Mouse (Mus musculus): Measurements from ENCODE around the gene Dmpk. TPM values are rescaled to one million over a fixed set of nuclear protein-coding genes. Genes with fewer than 3 reads are reported as not detected.
"Not testable (repeated sequence)": the region's sequence is repeated elsewhere in the genome, so short reads cannot be mapped to it uniquely, and the experiment has no call there.

Dmpk gene
- 10 to 100 TPM; 30.2 to 43.1 TPM for total RNA-seq (2021)
- long read RNA-seq, partial matches to known transcripts = 1 of 6 reads
- long read RNA-seq, other reads (novel, unspliced or antisense) = 4 of 6 reads

DNA sequence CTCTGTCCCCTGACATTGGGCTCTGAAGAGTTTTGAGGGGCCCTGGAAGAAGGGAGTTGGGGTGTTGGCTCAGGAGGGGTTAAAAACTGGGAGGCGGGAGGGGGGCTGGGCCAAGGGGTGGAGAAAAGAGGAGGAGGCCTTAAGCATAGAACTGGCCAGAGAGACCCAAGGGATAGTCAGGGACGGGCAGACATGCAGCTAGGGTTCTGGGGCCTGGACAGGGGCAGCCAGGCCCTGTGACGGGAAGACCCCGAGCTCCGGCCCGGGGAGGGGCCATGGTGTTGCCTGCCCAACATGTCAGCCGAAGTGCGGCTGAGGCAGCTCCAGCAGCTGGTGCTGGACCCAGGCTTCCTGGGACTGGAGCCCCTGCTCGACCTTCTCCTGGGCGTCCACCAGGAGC is at the start of gene Dmpk:
Dmpk (plus strand) TSS at position 149 of the 400 bp plus-strand sequence.
- DNase-seq (ENCODE audit: low spot score in 2 of 2) = no peak

GRCm38 (mm10) chr7:19044616-19045015 is 39.0 kb upstream of the Dmpk start:
- no peak for DNase-seq (ENCODE audit: low spot score in 2 of 2)

GRCm38 (mm10) chr7:19046286-19047069 is 37.2 kb upstream of the Dmpk start:
- no peak for DNase-seq (ENCODE audit: low spot score in 2 of 2)

- no peak for DNase-seq (ENCODE audit: low spot score in 2 of 2)
Observed at GRCm38 (mm10) chr7:19048006-19048527, 35.6 kb upstream of the Dmpk start.

DNA sequence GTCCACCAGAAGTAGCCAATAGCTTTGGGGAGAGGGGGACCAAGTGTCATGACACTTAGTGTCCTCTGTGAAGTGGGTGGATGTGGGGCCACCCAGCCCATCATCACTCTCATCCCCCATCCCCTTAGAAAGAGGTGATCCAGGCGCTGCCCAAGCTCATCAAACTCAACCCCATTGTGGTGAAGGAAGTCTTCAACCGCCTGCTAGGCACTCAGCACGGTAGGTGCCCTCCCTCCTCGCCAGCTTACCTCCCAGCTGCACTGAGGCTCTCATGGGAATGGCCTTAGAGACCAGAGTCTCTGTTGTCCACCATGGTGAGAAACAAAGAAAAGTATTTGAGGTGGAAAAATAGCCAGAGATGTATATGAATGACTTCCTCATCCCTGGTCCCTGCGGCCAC is 34.4 kb upstream of the Dmpk start:
- no peak for DNase-seq (ENCODE audit: low spot score in 2 of 2)

GRCm38 (mm10) chr7:19050172-19050571 is 33.5 kb upstream of the Dmpk start:
- DNase-seq (ENCODE audit: low spot score in 2 of 2) = no peak

- DNase-seq (ENCODE audit: low spot score in 2 of 2) = no peak
Observed at GRCm38 (mm10) chr7:19051161-19051560, 32.5 kb upstream of the Dmpk start.

- peak; percentile 50 to 82 for DNase-seq (ENCODE audit: low spot score in 2 of 2)
Observed at GRCm38 (mm10) chr7:19052345-19053135, 31.1 kb upstream of the Dmpk start.

- no peak for DNase-seq (ENCODE audit: low spot score in 2 of 2)
Observed at GRCm38 (mm10) chr7:19053136-19053532, 30.5 kb upstream of the Dmpk start.

DNA sequence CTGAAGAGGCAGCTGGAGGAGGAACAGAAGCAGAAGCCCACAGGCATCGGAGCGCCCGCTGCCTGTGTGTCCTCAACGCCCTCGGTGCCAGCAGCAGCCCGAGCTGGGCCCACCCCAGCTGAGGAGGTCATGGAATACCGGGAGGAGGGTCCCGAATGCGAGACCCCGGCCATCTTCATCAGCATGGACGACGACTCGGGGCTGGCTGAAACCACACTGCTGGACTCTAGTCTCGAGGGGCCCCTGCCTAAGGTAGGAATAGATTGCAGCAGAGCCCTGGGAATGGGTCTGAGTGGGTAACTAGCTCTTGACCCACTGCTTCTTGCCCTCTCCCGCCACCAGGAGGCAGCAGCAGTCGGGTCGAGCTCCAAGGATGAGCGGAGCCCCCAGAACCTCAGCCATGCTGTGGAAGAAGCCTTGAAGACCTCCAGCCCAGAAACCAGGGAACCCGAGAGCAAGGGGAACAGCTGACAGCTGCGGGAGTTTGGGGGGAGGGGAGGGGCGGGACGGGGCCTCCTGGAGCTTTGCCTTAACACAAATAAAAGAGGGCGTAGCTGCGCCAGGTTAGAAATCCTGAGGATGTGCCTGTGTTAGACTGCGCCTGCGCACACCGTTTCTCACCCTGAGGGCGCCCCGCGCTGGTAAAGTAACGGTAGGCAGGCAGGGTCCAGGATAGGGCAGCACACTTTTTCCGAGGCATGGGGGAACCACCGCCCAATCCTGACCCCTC is 29.4 kb upstream of the Dmpk start, which contains the start of gene Rsph6a:
Rsph6a (plus strand) TSS at position 644 of the 730 bp plus-strand sequence.
- DNase-seq (ENCODE audit: low spot score in 2 of 2) = no peak

DNA sequence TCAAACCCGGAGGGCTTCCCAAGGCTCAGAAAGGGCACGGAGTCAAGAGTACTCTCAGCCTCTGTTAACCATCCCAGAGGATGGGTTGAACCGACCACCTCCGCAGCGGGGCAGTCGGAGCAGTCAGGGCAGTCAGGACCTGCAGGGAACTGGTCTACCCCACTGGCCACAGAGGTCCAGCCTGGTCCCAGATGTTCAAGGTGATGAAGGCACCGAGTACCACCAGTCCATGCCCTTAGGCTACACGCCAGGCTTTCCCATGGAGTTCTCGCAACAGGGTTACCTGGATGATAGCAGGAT is 28.9 kb upstream of the Dmpk start:
- DNase-seq (ENCODE audit: low spot score in 2 of 2) = no peak

GRCm38 (mm10) chr7:19055108-19055507 is 28.5 kb upstream of the Dmpk start:
- no peak for DNase-seq (ENCODE audit: low spot score in 2 of 2)

- DNase-seq (ENCODE audit: low spot score in 2 of 2) = no peak
Observed at GRCm38 (mm10) chr7:19057405-19057804, 26.2 kb upstream of the Dmpk start.

DNA sequence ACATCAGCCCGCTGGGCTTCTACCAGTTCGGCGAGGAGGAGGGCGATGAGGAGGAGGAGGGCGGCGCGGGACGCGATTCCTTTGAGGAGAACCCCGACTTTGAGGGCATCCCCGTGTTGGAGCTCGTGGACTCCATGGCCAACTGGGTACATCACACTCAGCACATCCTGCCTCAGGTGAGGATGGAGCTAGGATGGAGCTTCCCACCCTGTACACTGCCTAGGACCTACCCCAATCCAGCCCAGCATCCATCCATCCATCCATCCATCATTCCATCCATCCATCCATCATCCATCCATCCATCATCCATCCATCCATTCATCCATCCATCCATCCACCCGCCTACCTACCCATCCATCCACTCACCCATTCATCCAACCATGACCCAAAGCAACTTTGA is 17.8 kb upstream of the Dmpk start:
- DNase-seq (ENCODE audit: low spot score in 2 of 2) = no peak

DNA sequence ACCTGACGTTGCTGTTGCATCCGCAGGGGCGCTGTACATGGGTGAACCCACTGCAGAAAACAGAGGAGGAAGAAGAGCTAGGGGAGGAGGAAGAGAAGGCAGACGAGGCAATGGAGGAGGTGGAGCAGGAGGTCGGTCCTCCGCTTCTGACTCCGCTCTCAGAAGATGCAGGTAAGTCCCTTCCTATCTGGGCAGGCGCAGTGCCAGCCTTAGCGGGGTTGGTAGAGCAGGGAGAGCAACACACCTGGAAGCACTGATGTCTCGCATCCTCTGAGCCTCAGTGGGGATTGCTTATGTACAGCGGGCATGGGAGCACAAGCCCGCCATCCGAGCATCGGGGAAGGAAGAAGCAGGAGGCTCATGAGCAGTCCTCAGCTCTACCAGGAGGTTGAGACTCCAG is 16.6 kb upstream of the Dmpk start:
- no peak for DNase-seq (ENCODE audit: low spot score in 2 of 2)

DNA sequence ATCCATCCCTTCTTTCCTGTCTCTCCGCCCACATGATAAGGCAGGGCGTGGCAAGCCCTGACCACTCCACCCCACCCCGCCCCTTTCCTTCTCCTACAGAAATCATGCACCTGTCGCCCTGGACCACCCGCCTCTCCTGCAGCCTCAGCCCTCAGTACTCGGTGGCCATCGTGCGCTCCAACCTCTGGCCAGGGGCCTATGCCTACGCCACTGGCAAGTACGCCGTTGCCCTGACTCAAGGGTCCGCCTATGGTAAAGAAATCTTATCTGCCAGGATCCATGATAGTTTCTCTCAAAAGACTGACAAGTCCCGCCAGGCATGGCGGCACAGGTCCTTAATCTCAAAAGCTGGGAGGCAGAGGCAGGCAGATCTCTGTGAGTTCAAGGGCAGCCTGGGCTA is 15.7 kb upstream of the Dmpk start:
- no peak for DNase-seq (ENCODE audit: low spot score in 2 of 2)

DNA sequence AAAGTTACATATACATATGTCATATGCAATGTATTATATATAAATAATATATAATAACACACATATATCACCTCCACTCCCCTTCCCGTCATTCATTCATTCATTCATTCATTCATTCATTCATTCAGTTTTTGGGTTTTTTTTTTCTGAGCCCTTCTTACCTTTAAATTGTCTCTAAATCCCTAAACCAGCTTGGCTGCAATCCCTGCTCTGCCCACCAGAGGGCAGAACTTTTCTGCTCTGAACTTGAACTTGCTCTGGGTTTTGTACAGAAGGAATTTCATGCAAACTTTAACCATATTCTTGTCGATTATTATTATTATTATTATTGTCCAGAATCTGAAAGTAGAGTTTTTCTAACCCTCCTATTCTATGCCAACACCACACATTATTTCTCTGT is 14.9 kb upstream of the Dmpk start:
- DNase-seq (ENCODE audit: low spot score in 2 of 2) = peak in 1 of 2 experiments; percentile 82

GRCm38 (mm10) chr7:19069500-19069899 is 14.1 kb upstream of the Dmpk start:
- no peak for DNase-seq (ENCODE audit: low spot score in 2 of 2)

DNA sequence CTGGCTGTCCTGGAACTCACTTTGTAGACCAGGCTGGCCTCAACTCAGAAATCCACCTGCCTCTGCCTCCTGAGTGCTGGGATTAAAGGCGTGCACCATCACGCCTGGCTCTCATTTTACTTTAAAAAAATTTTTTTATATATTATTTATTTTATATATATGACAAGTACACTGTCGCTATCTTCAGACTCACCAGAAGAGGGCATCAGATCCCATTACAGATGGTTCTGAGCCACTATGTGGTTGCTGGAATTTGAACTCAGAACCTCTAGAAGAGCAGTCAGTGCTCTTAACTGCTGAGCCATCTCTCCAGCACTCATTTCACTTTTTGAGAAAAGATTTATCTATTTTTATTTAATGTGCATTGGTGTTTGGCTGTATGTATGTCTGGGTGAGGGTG is 12.6 kb upstream of the Dmpk start:
- DNase-seq (ENCODE audit: low spot score in 2 of 2) = not testable (repeated sequence)

DNA sequence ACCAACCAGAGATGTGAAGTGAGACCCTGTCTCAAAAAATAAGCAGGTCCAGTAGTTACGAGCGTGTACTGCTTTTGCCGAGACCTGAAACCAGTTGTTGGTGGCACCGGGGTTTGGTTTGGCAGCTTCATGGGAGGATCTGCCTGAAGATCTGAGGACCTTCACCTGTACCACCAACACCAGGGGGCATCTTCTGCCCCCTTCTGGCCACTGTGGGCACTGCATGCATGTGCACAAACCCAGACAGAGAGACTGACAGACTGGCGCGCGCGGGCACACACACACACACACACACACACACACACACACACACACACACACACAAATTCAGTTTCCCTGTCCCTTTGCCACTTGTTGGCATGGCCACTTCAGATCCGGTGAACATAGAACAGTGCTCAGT is 10.1 kb upstream of the Dmpk start:
- peak in 1 of 2 experiments; percentile 55 for DNase-seq (ENCODE audit: low spot score in 2 of 2)

DNA sequence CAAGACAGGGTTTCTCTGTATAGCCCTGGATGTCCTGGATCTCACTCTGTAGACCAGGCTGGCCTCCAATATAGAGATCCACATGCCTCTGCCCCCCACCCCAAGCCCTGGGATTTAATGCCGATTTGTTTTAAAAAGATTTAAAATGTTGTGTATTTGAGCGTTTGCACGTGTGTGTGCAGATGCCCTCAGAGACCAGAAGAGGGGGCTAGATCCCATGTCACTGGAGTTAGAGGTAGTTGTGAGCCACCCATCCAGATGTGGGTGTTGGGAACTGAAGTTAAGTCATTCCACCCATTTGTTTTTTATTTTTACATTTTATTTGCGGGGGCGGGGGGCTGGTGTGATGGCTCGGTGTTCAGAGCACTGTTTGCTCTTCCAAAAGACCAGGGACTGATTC is 9.2 kb upstream of the Dmpk start:
- DNase-seq (ENCODE audit: low spot score in 2 of 2) = no peak

DNA sequence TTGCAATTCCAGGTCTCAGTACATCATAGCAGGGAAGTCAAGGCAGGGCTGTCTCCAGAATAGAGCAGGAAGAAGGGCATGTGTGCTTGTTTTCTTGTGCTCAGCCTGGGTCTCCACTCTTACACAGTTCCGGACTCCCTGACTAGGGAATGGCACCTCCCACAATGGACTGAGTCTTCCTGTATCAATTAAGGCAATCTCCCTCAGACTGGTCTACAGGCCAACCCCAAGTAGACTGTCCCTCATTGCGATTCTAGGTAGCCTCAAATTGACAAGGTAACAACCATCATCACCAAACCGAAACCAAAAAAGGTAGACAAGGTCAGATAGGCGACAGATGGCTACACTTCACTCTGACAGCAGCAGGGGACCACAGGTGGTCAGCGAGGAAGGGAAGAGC is 8.4 kb upstream of the Dmpk start:
- no peak for DNase-seq (ENCODE audit: low spot score in 2 of 2)

Data from layer of hippocampus, adult 18-20 months (tissue).